Mouse (Mus musculus): Measurements from ENCODE around the gene Mif.

DNA sequence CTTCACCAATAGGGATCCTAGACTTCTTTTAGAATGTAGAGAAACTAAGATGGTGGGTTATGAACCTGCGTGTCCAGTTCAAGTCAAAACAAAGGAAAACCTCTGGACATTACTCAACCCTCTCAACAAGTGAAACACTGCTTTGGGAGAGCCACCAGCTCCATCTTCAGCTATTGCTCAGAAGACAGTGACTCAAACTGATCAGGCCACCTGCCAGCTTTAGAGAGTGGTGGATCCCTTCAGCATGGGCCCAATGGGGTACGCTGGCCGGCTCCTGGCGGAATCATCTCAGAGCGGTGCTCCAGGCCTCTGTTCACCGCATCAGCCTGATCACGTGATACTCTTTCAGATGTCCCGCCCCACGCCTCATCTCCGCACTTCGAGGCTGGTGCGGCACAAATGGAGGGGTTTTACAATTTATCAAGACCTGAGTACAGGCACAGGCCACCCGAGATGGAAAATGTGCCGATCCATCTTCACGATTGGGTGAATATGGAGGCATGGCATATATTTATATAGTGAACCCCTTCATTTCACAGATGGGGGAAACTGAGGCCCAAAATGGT is 4.5 kb downstream of the Mif start:
- TF ChIP-seq POLR2A (IDR thresholded peaks at IDR 0.05; ENCODE audit: borderline replicate concordance, extremely low read depth, insufficient read depth, insufficient read length, poor library complexity, severe bottlenecking) (no peak), CTCF (IDR thresholded peaks at IDR 0.05; ENCODE audit: borderline replicate concordance, extremely low read depth, insufficient read depth, insufficient read length) (no peak)
